Mouse (Mus musculus) cerebellum, adult 2 months (tissue): ENCODE data around the gene Irx3.

Experiments used
- CTCF ChIP-seq: fragments of 200-500 bp; IDR thresholded peaks from 2 replicates; pipeline ENCODE4 v1.5.1; 2011; ENCODE audit warnings: low read depth, mild to moderate bottlenecking, control low read depth, low read length, moderate library complexity, borderline replicate concordance; ENCODE audit not compliant: insufficient read depth
- POLR2A ChIP-seq: fragments of 200-500 bp; IDR thresholded peaks from 2 replicates; pipeline ENCODE4 v1.6.1; 2011; ENCODE audit warnings: low read length, control low read depth, borderline replicate concordance; ENCODE audit not compliant: insufficient read depth

DNA sequence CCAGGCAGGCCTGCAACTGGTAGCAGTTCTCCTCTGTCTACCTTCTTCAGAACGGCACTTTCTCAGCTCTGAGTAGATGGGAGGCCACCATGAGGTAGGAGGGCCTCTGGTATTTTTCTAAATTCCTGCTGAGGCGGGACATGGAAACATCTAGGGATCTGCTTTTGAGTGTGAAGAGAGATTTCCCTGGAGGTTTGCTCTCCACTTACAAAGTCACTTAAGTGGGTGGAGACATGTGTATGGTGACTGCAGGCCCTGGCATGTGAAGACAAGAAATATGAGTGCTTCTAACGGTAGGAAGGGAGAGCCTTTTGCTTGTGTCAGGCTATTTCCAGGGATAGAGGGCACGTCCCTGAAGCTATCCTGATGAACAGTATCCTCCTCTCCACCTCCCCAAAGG lies 17.9 kb upstream of the Irx3 start:
- TF ChIP-seq POLR2A = no peak
- no peak for TF ChIP-seq CTCF
